Mouse (Mus musculus) gastrocnemius, postnatal 4 days (tissue): ENCODE data around the gene Itpk1. TPM values are rescaled to one million over a fixed set of nuclear protein-coding genes. Genes with fewer than 3 reads are reported as not detected.
A peak's percentile ranks its signal among the peaks of the same experiment; 100 is the strongest.
"Not testable (repeated sequence)": the region's sequence is repeated elsewhere in the genome, so short reads cannot be mapped to it uniquely, and the experiment has no call there.

Experiments
- DNase-seq, 2 experiments: peaks; one replicate each; pipeline ENCODE4 v3.0.0; 2021 to 2022; ENCODE audit warnings: low spot score in 2 of 2, mixed read lengths in 2 of 2
- total RNA-seq, 2 experiments: library from RNA; stranded (reverse); gene quantifications; 2 replicates each; pipeline ENCODE4 v1.2.3; 2021

The Itpk1 gene
- total RNA-seq, 2 experiments from 2014 or later = 10.0 to 10.1 TPM

GRCm38 (mm10) chr12:102631690-102632089 is 73.0 kb downstream of the Itpk1 start:
- DNase-seq = no peak

DNA sequence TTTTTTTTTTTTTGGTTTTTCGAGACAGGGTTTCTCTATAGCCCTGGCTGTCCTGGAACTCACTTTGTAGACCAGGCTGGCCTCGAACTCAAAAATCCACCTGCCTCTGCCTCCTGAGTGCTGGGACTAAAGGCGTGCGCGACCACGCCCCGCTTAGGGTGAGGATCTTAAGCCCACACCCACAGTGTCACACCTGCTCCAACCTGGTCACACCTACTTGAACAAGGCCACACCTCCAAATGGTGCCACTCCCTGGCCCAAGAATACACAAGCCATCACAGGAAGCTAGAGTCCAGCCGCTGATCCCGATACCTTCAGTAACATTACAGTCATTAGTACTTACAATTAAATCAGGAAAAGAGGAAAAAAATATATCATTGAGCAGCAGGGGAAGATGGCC is 74.3 kb downstream of the Itpk1 start:
- not testable (repeated sequence) for DNase-seq

DNA sequence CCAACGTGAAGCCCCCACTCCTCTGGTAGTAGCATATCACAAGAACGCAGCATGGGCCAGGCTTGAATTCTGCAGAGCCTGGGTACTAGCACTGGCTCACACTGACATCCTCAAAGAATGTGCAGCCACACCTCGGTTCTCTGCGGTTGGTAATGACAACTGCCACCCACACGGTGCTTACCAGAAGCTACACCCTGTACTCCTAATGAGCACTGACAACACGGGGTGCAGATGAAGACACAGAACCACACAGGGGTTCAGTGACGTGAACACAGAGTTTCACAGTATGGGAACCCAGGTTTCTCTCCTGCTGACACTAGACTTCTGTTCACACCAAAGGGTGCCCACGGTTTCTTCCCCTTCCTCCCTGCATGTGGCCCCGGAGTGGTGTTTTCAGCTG is 76.5 kb downstream of the Itpk1 start:
- DNase-seq = no peak

- DNase-seq = no peak
Observed at GRCm38 (mm10) chr12:102627545-102627944, 77.2 kb downstream of the Itpk1 start.

GRCm38 (mm10) chr12:102626841-102627240 is 77.9 kb downstream of the Itpk1 start:
- no peak for DNase-seq

DNA sequence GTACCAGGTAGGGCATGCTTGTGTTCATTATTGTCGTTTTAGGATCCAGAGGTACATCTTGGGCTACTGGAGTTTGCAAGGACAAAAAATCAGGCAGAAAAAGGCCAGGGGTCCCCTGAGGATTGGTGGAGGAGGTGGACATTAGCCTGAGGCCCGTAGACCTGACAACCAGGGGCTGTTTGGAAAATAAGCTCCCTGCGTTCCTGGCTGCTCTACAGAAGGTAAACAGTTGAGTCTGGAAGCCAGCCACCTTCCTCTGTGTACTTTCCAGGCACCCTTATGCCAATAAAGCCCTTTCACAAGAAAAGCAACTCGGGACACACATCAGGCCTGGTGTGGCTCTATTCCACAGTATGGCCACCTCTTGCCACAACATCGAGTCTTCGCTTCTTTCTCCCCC is 79.0 kb downstream of the Itpk1 start:
- DNase-seq = no peak

DNA sequence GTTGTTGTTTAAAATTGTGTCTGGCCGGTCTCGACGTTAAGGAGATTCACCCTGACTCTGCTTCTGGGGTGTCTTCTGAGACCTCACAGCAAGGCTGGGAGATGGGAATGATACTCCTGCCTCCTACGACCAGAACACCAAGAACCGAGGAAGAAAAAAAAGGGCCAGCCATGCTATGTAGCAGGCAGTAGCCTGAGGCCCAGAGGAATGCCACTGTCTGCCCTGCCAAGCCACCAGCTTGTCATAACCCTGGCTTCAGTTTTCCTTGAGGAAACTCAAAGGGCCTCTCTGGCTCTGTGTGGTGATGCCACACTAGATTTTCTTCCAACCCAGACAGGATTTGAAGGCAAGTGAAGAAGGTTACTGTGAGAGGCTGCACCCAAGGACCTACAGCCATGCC is 79.6 kb downstream of the Itpk1 start:
- DNase-seq = no peak

DNA sequence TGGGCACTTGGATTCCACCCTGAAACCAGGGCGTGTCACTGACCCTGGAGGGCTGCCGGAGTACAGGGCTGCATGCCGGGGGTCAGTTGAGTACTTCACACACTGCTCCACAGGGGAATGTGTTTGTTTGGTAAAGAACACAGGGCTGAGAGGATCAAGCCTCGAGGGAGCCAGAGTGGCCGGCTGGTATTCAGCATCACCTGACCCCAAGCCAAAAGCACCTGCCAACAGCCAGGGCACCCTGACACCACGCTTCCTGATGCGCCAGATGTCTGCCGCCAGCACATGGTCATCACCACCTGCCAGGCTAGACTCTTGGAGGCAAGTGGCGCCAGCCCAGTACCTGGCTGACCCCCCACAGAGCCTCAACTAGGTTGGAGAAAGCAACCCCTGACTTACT is 80.9 kb downstream of the Itpk1 start:
- DNase-seq = no peak

GRCm38 (mm10) chr12:102622302-102622842 is 82.4 kb downstream of the Itpk1 start:
- no peak for DNase-seq

DNA sequence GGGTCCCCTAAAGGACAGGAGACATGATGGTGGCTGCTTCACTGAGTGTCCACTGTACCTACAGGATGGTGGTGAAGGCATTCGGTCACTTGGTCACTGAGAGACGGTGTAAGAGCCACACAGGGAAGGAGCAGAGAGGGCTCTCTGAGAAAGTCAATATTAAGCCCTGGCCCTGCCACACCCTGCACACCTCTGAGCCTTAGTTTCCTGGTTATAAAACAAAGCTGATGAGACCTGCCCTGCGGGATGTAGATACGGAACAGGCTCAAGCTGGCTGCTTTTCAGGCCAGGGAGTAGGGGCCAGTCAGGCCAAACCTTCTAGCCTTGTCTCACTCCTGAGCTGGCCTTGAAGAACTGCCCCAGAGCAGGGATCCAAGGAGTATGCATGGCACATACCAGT is 82.9 kb downstream of the Itpk1 start:
- DNase-seq = no peak

GRCm38 (mm10) chr12:102621205-102621604 is 83.5 kb downstream of the Itpk1 start:
- DNase-seq = no peak

DNA sequence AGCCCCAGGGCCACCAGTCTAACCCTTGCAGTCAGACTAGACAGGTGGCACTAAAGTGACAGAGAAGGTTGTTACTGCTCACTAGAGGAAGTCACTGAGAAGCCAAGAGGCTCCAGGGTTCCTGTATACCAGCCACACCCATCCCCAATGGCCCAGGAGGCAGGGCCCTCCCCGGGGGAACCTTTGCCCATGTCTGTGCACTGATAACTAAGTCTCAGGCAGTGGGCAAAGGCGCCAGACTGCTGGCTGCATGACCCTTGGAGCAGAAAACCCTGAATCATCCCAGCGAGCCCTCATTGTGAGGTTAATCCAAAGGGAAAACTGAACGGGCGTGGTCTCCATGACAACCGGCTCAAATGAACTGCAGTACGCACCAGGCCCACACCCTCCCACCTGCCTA is 84.8 kb downstream of the Itpk1 start:
- DNase-seq = no peak

DNA sequence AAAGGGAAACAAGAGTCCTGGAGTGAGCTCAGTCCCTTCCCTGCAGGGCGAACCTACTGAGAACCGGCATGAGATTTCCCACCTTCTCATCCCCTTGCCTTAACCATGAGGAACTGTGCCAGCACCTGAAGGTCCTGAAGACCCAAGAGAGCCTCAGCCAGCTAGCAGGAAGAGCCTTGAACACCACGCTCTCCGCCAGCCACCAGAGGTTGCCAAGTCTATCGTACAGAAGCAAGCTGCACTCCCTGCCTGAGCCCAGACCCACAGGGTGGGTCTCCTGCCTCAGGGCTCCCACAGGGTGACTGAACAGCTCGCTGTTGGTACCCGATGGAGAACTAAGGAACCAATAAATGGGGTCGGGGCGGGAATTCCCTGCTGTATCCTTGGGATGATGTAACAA is 86.6 kb downstream of the Itpk1 start:
- DNase-seq = no peak

GRCm38 (mm10) chr12:102616843-102617519 is 87.7 kb downstream of the Itpk1 start:
- DNase-seq = no peak

GRCm38 (mm10) chr12:102616201-102616600 is 88.5 kb downstream of the Itpk1 start:
- no peak for DNase-seq

- no peak for DNase-seq
Observed at GRCm38 (mm10) chr12:102613411-102613810, 91.3 kb downstream of the Itpk1 start.

DNA sequence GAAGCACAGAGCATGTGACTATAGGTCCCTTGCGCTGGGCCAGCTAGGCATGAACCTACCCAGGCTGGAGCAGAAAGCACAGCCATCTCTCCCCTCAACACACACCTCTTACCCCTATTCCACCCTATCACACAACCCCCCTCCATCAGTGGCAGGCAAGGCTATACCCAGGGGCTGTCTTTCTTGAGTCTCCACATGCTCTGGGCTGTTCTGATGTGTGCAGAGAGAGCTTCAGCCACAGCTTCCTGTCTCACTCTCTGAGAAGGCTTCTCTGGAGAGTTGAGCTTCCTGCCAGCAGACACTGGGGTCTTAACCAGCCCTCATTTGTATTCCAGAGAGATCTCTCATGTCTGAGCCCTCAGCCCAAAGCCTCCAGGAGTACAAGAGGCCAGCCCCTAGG is 92.3 kb downstream of the Itpk1 start:
- DNase-seq = no peak

GRCm38 (mm10) chr12:102610927-102611326 is 93.8 kb downstream of the Itpk1 start:
- DNase-seq = no peak

GRCm38 (mm10) chr12:102607808-102608517 is 96.8 kb downstream of the Itpk1 start:
- DNase-seq = peak in 1 of 2 experiments; percentile 7

GRCm38 (mm10) chr12:102607066-102607465 is 97.7 kb downstream of the Itpk1 start:
- no peak for DNase-seq

DNA sequence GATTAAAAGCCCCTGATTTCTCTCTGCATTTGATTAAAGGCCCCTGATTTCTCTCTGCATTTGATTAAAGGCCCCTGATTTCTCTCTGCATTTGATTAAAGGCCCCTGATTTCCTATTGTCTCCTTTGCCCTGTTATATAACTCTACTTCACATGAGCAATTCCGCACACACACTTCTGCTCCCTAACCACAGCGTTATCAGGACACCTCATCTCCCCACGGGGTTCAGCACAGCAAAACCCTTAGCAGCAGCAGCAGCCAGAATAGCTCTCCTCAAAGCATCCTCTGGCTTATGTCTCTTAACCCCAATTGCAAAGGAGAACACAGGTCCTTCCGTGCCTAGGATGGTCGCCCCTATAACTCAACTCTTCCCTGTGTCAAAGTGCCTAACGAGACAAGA is 99.1 kb downstream of the Itpk1 start:
- DNase-seq = no peak

- no peak for DNase-seq
Observed at GRCm38 (mm10) chr12:102602255-102603041, 102.3 kb downstream of the Itpk1 start.
